Mouse (Mus musculus) CD4-positive naive resting alpha-beta T cell, adult 76 days (primary cell): ENCODE data around the gene Mybbp1a. TPM values are rescaled to one million over a fixed set of nuclear protein-coding genes. Genes with fewer than 3 reads are reported as not detected.

Experiments used
- total RNA-seq: library from RNA; stranded (reverse); gene quantifications from one replicate; pipeline ENCODE4 v1.2.4, GENCODE M21; 2023

Gene Mybbp1a
- total RNA-seq: 161 TPM

GRCm38 (mm10) chr11:72440965-72441664, at the start of gene Mybbp1a:
Gene Mybbp1a, plus strand, starts transcription at chr11:72441355.

GRCm38 (mm10) chr11:72411093-72411921, 29.8 kb upstream of the Mybbp1a start, which contains the start of gene Smtnl2:
Gene Smtnl2, minus strand, starts transcription at chr11:72411713.

GRCm38 (mm10) chr11:72434963-72435693, 6.0 kb upstream of the Mybbp1a start, which contains the start of gene Ggt6:
Gene Ggt6, plus strand, starts transcription at chr11:72435526.

GRCm38 (mm10) chr11:72489881-72490301, 48.7 kb downstream of the Mybbp1a start, which contains the start of gene Spns2:
Gene Spns2, minus strand, starts transcription at chr11:72489904.

Other genes starting within 250 kb of the Mybbp1a start
- 0.70 TPM for gene Gm43951, start 234.5 kb upstream of the Mybbp1a start, total RNA-seq
- 11.8 TPM for gene 4933427D14Rik, start 233.9 kb upstream of the Mybbp1a start, total RNA-seq
- gene Txndc17, start 233.8 kb upstream of the Mybbp1a start, total RNA-seq: 23.4 TPM
- 19.5 TPM for gene Med31, start 225.8 kb upstream of the Mybbp1a start, total RNA-seq
- gene Slc13a5, start 174.1 kb upstream of the Mybbp1a start, total RNA-seq: not detected
- gene Xaf1, start 139.7 kb upstream of the Mybbp1a start, total RNA-seq: 31.4 TPM
- not detected for gene Fbxo39, start 126.9 kb upstream of the Mybbp1a start, total RNA-seq
- gene Tekt1, start 78.9 kb upstream of the Mybbp1a start, total RNA-seq: not detected
- gene Smtnl2, start 29.6 kb upstream of the Mybbp1a start, total RNA-seq: not detected
- gene Ggt6, start 5.8 kb upstream of the Mybbp1a start, total RNA-seq: not detected
- 1.9 TPM for gene Spns2, start 48.5 kb downstream of the Mybbp1a start, total RNA-seq
- 1.1 TPM for gene Spns3, start 109.2 kb downstream of the Mybbp1a start, total RNA-seq
- 35.7 TPM for gene Ube2g1, start 165.9 kb downstream of the Mybbp1a start, total RNA-seq
- gene Ankfy1, start 248.7 kb downstream of the Mybbp1a start, total RNA-seq: 74.2 TPM